8 mouse cellular contexts compared by ENCODE assay signal in the genomic region with DNA sequence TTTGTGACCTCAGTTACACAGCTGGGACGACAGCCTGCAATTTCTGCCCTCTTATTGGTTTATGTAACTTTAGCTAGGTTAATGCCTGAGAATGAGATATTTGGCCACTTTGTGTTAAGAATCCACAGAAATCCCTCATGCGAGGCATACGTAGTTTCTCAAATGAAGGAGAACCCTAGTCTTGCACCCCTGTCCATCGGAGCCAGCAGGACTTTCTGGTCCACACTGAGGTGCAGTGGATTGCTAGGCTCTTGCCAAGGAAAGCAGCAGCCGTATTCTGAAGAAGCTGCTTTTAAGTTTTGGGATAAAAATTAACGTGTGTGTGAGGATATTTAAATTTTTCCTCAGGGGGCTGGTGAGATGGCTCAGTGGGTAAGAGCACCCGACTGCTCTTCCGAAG. TPM values are rescaled to one million over a fixed set of nuclear protein-coding genes. Genes with fewer than 3 reads are reported as not detected.
DNase-seq lines count a peak whose midpoint lies in the region; ATAC-seq and TF ChIP-seq lines count a peak whose summit lies in the region.

No protein-coding gene starts in this region.

- peaks cover 7% of the 10 kb centered on the region; the same call in 1 of the 2 replicates for H3K4me1 ChIP-seq in lung, embryonic 14.5 days (ENCODE audit: insufficient read depth)
- peaks cover 25% of the 10 kb centered on the region for H3K4me1 ChIP-seq in embryonic facial prominence, embryonic 13.5 days
- H3K4me1 ChIP-seq in intestine, embryonic 14.5 days (replicated peaks; ENCODE audit: control insufficient read depth, insufficient read depth, low read length), result peaks cover 19% of the 10 kb centered on the region

- H3K27me3 ChIP-seq in lung, embryonic 14.5 days (ENCODE audit: insufficient read depth, low read length), result no peaks in the 10 kb centered on the region
- H3K27me3 ChIP-seq in embryonic facial prominence, embryonic 13.5 days, result no peaks in the 10 kb centered on the region
- H3K27me3 ChIP-seq in intestine, embryonic 14.5 days (replicated peaks; ENCODE audit: control insufficient read depth, insufficient read depth, low read length), result no peaks in the 10 kb centered on the region

- WGBS in lung, embryonic 14.5 days, result 47% methylated on average over 8 of the region's 8 CpGs
- WGBS in embryonic facial prominence, embryonic 13.5 days, result 57% methylated on average over 8 of the region's 8 CpGs
- 50% methylated on average over 8 of the region's 8 CpGs for WGBS in intestine, embryonic 14.5 days

- H3K4me2 ChIP-seq in lung, embryonic 14.5 days, result peak overlapping the region; percentile 93
- peak overlapping the region; percentile 89 for H3K4me2 ChIP-seq in embryonic facial prominence, embryonic 13.5 days
- H3K4me2 ChIP-seq in intestine, embryonic 14.5 days (ENCODE audit: low read length), result peak overlapping the region; percentile 95

- peaks cover 33% of the 10 kb centered on the region for H3K36me3 ChIP-seq in lung, embryonic 14.5 days (ENCODE audit: insufficient read depth)
- H3K36me3 ChIP-seq in embryonic facial prominence, embryonic 13.5 days, result peaks cover 27% of the 10 kb centered on the region
- peaks cover 25% of the 10 kb centered on the region for H3K36me3 ChIP-seq in intestine, embryonic 14.5 days (ENCODE audit: control insufficient read depth, insufficient read depth, low read length)

- H3K9ac ChIP-seq in lung, embryonic 14.5 days, result no peak overlapping the region
- H3K9ac ChIP-seq in embryonic facial prominence, embryonic 13.5 days, result peak overlapping the region; percentile 85; the same call in 1 of the 2 replicates
- H3K9ac ChIP-seq in intestine, embryonic 14.5 days (ENCODE audit: low read length), result peak overlapping the region; percentile 37; the same call in 1 of the 2 replicates

- peak overlapping the region; percentile 55; the same call in 1 of the 2 replicates for H3K27ac ChIP-seq in lung, embryonic 14.5 days (ENCODE audit: low read depth)
- peak overlapping the region; percentile 13; the same call in 1 of the 2 replicates for H3K27ac ChIP-seq in embryonic facial prominence, embryonic 13.5 days
- no peak overlapping the region; the same call in 1 of the 2 replicates for H3K27ac ChIP-seq in intestine, embryonic 14.5 days (ENCODE audit: low read depth)

- ATAC-seq in lung, embryonic 14.5 days (ENCODE audit: insufficient read depth), result no peak
- no peak for ATAC-seq in embryonic facial prominence, embryonic 13.5 days (ENCODE audit: insufficient number of reproducible peaks, insufficient read depth, low FRiP score, low TSS enrichment, low read depth)
- no peak for ATAC-seq in intestine, embryonic 14.5 days (replicated peaks; ENCODE audit: low FRiP score, low TSS enrichment, low read depth)

- peak overlapping the region; percentile 77 for H3K4me3 ChIP-seq in lung, embryonic 14.5 days (ENCODE audit: low read depth, low read length)
- peak overlapping the region; percentile 76 for H3K4me3 ChIP-seq in embryonic facial prominence, embryonic 13.5 days
- peak overlapping the region; percentile 87 for H3K4me3 ChIP-seq in intestine, embryonic 14.5 days (ENCODE audit: low read depth, low read length)

- no peak for DNase-seq in lung, embryonic 14.5 days
- no peak for DNase-seq in lung, adult 18-20 months
- DNase-seq in intestine, embryonic 14.5 days (ENCODE audit: low spot score), result no peak
- DNase-seq in naive thymus-derived CD4-positive, alpha-beta T cell, adult 2 months (ENCODE audit: low read depth), result peak; percentile 37
- DNase-seq in cerebellum, adult 18-20 months, result no peak
- DNase-seq in right cerebral cortex, adult 18-20 months, result no peak
- no peak for DNase-seq in thymus, postnatal 36 days

- no peaks in the 10 kb centered on the region for H3K9me3 ChIP-seq in lung, embryonic 14.5 days (ENCODE audit: low read depth, low read length)
- H3K9me3 ChIP-seq in embryonic facial prominence, embryonic 13.5 days, result no peaks in the 10 kb centered on the region
- no peaks in the 10 kb centered on the region for H3K9me3 ChIP-seq in intestine, embryonic 14.5 days (ENCODE audit: control insufficient read depth, low read length)

- no peak for TF ChIP-seq CTCF in lung, embryonic 14.5 days (IDR thresholded peaks at IDR 0.05; ENCODE audit: low read depth)

RNA-seq across cellular contexts. Expression of gene Aurkaip1, which starts 0.5 kb away (rescaled TPM):
- 124 and 136 TPM in 2 replicates for polyA plus RNA-seq in lung, embryonic 14.5 days (2014; fragmentation: Nextera tagmentation; extraction: Ambion mirVana)
- 131 and 150 TPM in 2 replicates for polyA plus RNA-seq in embryonic facial prominence, embryonic 13.5 days (2015; fragmentation: Nextera tagmentation; extraction: Ambion mirVana)
- polyA plus RNA-seq in intestine, embryonic 14.5 days (2014; fragmentation: Nextera tagmentation; extraction: Ambion mirVana), result 133 and 151 TPM in 2 replicates

RNA-seq across cellular contexts. Expression of gene Mxra8, which starts 8.9 kb away (rescaled TPM):
- 148 and 155 TPM in 2 replicates for polyA plus RNA-seq in lung, embryonic 14.5 days (2014; fragmentation: Nextera tagmentation; extraction: Ambion mirVana)
- 69.6 and 71.8 TPM in 2 replicates for polyA plus RNA-seq in embryonic facial prominence, embryonic 13.5 days (2015; fragmentation: Nextera tagmentation; extraction: Ambion mirVana)
- 60.0 and 73.3 TPM in 2 replicates for polyA plus RNA-seq in intestine, embryonic 14.5 days (2014; fragmentation: Nextera tagmentation; extraction: Ambion mirVana)

RNA-seq across cellular contexts. Expression of gene Dvl1, which starts 16.6 kb away (rescaled TPM):
- polyA plus RNA-seq in lung, embryonic 14.5 days (2014; fragmentation: Nextera tagmentation; extraction: Ambion mirVana), result 11.3 and 17.8 TPM in 2 replicates
- 4.0 and 5.4 TPM in 2 replicates for polyA plus RNA-seq in embryonic facial prominence, embryonic 13.5 days (2015; fragmentation: Nextera tagmentation; extraction: Ambion mirVana)
- 7.3 and 7.8 TPM in 2 replicates for polyA plus RNA-seq in intestine, embryonic 14.5 days (2014; fragmentation: Nextera tagmentation; extraction: Ambion mirVana)

RNA-seq across cellular contexts. Expression of gene Ccnl2, which starts 18.3 kb away (rescaled TPM):
- polyA plus RNA-seq in lung, embryonic 14.5 days (2014; fragmentation: Nextera tagmentation; extraction: Ambion mirVana), result 172 and 174 TPM in 2 replicates
- polyA plus RNA-seq in embryonic facial prominence, embryonic 13.5 days (2015; fragmentation: Nextera tagmentation; extraction: Ambion mirVana), result 217 and 248 TPM in 2 replicates
- 161 and 192 TPM in 2 replicates for polyA plus RNA-seq in intestine, embryonic 14.5 days (2014; fragmentation: Nextera tagmentation; extraction: Ambion mirVana)

RNA-seq across cellular contexts. Expression of gene Mrpl20, which starts 27.9 kb away (rescaled TPM):
- 226 and 231 TPM in 2 replicates for polyA plus RNA-seq in lung, embryonic 14.5 days (2014; fragmentation: Nextera tagmentation; extraction: Ambion mirVana)
- 195 and 229 TPM in 2 replicates for polyA plus RNA-seq in embryonic facial prominence, embryonic 13.5 days (2015; fragmentation: Nextera tagmentation; extraction: Ambion mirVana)
- polyA plus RNA-seq in intestine, embryonic 14.5 days (2014; fragmentation: Nextera tagmentation; extraction: Ambion mirVana), result 237 and 246 TPM in 2 replicates
